ENCODE assay signal across 17 mouse cellular contexts in genomic region chr8:125311228-125312053, GRCm38 (mm10).
DNase-seq lines count a peak whose midpoint lies in the region; ATAC-seq lines count a peak whose summit lies in the region.
"Had no signal": no experiment of that assay in that cellular context is flagged by ENCODE, and none has a peak within 500 bp of the region (broad histone marks: within the 10 kb centered on the region; RNA-seq: fewer than 3 reads in every experiment).

No protein-coding gene starts in this region.

- no peak for ATAC-seq in heart, embryonic 11.5 days (replicated peaks; ENCODE audit: insufficient number of reproducible peaks, low FRiP score, low TSS enrichment)
- no peak for ATAC-seq in heart, embryonic 12.5 days (ENCODE audit: insufficient number of reproducible peaks, low FRiP score)
- ATAC-seq in forebrain, embryonic 16.5 days: peak; percentile 80
- ATAC-seq: activated CD4-positive, CD25-positive, alpha-beta regulatory T cell, adult 4 months; Patski had no signal

- no peak overlapping the region for H3K27ac ChIP-seq in heart, embryonic 11.5 days (ENCODE audit: low read depth, low read length)
- H3K27ac ChIP-seq in heart, embryonic 12.5 days (ENCODE audit: poor library complexity, severe bottlenecking): no peak overlapping the region
- H3K27ac ChIP-seq in forebrain, embryonic 16.5 days (ENCODE audit: low read length): peak overlapping the region; percentile 17; the same call in 1 of the 2 replicates
- H3K27ac ChIP-seq: heart, embryonic 13.5 days; limb, embryonic 15.5 days had no signal

- DNase-seq in retina, postnatal 1 day: peak; percentile 65
- DNase-seq in retina, embryonic 14.5 days (ENCODE audit: low spot score): no peak
- no peak for DNase-seq in cerebellum, adult 18-20 months
- no peak for DNase-seq in urinary bladder, adult 2 months (ENCODE audit: low spot score)
- DNase-seq: adrenal gland, postnatal 36 days; cerebellum, adult 9-11 months; heart, postnatal 4 days; kidney, adult 9 months; kidney, postnatal 4 days; lung, adult 18-20 months had no signal

- H3K4me3 ChIP-seq in heart, embryonic 11.5 days (ENCODE audit: low read depth, low read length): no peak overlapping the region
- H3K4me3 ChIP-seq in heart, embryonic 12.5 days: no peak overlapping the region
- no peak overlapping the region for H3K4me3 ChIP-seq in forebrain, embryonic 16.5 days (replicated peaks; ENCODE audit: low read length)
- H3K4me3 ChIP-seq: heart, embryonic 13.5 days; limb, embryonic 15.5 days had no signal

- H3K4me1 ChIP-seq in heart, embryonic 11.5 days (ENCODE audit: control insufficient read depth, insufficient read depth, low read length): peaks cover 14% of the 10 kb centered on the region
- H3K4me1 ChIP-seq in heart, embryonic 12.5 days (replicated peaks): peaks cover 34% of the 10 kb centered on the region
- peaks cover 36% of the 10 kb centered on the region for H3K4me1 ChIP-seq in forebrain, embryonic 16.5 days (replicated peaks; ENCODE audit: control insufficient read depth, insufficient read depth, low read length)
- H3K4me1 ChIP-seq: limb, embryonic 15.5 days had no signal

- no peaks in the 10 kb centered on the region for H3K9me3 ChIP-seq in heart, embryonic 11.5 days (replicated peaks; ENCODE audit: control insufficient read depth, low read length)
- H3K9me3 ChIP-seq in heart, embryonic 12.5 days (replicated peaks): no peaks in the 10 kb centered on the region
- no peaks in the 10 kb centered on the region for H3K9me3 ChIP-seq in forebrain, embryonic 16.5 days (ENCODE audit: control insufficient read depth, low read length)
- H3K9me3 ChIP-seq: heart, embryonic 13.5 days; limb, embryonic 15.5 days had no signal

- no peak overlapping the region for H3K4me2 ChIP-seq in heart, embryonic 11.5 days
- H3K4me2 ChIP-seq in heart, embryonic 12.5 days: no peak overlapping the region
- peak overlapping the region; percentile 23; the same call in 1 of the 2 replicates for H3K4me2 ChIP-seq in forebrain, embryonic 16.5 days (ENCODE audit: low read length)
- H3K4me2 ChIP-seq: heart, embryonic 13.5 days; limb, embryonic 15.5 days had no signal

- H3K27me3 ChIP-seq in heart, embryonic 11.5 days (ENCODE audit: control insufficient read depth, insufficient read depth, low read length): no peaks in the 10 kb centered on the region
- no peaks in the 10 kb centered on the region for H3K27me3 ChIP-seq in heart, embryonic 12.5 days (replicated peaks)
- no peaks in the 10 kb centered on the region; the same call in 1 of the 2 replicates for H3K27me3 ChIP-seq in forebrain, embryonic 16.5 days (replicated peaks; ENCODE audit: control insufficient read depth, insufficient read depth, low read length)
- H3K27me3 ChIP-seq: heart, embryonic 13.5 days; limb, embryonic 15.5 days had no signal

- H3K36me3 ChIP-seq in heart, embryonic 11.5 days (ENCODE audit: control insufficient read depth, insufficient read depth, low read length): no peaks in the 10 kb centered on the region
- no peaks in the 10 kb centered on the region for H3K36me3 ChIP-seq in heart, embryonic 12.5 days
- no peaks in the 10 kb centered on the region for H3K36me3 ChIP-seq in forebrain, embryonic 16.5 days (ENCODE audit: control insufficient read depth, insufficient read depth)
- H3K36me3 ChIP-seq: heart, embryonic 13.5 days; limb, embryonic 15.5 days had no signal

- 0 out of 2 replicates have a peak overlapping the region, but pooled peaks have one; percentile 10 for H3K9ac ChIP-seq in heart, embryonic 11.5 days (ENCODE audit: low read depth, low read length)
- no peak overlapping the region for H3K9ac ChIP-seq in heart, embryonic 12.5 days
- no peak overlapping the region for H3K9ac ChIP-seq in forebrain, embryonic 16.5 days (replicated peaks; ENCODE audit: low read depth, low read length)
- H3K9ac ChIP-seq: heart, embryonic 13.5 days; limb, embryonic 15.5 days had no signal

- WGBS in heart, embryonic 11.5 days (ENCODE audit: insufficient replicate concordance): 58% methylated on average over 11 of the region's 11 CpGs
- WGBS in heart, embryonic 12.5 days: 63% methylated on average over 11 of the region's 11 CpGs
- WGBS in forebrain, embryonic 16.5 days: 16% methylated on average over 11 of the region's 11 CpGs
